Mouse (Mus musculus): ENCODE measurements at regions not wholly inside any gene's neighbourhood (a gene's known extent, or its start where the extent isn't known, plus 50 kb on each side); places are given as distances from the start of the nearest gene placed in this dataset.
"Not testable (repeated sequence)": the region's sequence is repeated elsewhere in the genome, so short reads cannot be mapped to it uniquely, and the experiment has no call there.

GRCm38 (mm10) chr3:157371509-157371908, 162.5 kb upstream of the Zranb2 start:
- Histone ChIP-seq H3K4me3 (no peak overlapping the region), H3K27ac (no peak overlapping the region)
- intact Hi-C loops (cut with DNase I) = no loop called here
- no peak for DNase-seq
- TF ChIP-seq CTCF (IDR thresholded peaks at IDR 0.05) = no peak

- DNase-seq = no peak
- Histone ChIP-seq H3K4me3 (no peak overlapping the region), H3K27ac (no peak overlapping the region)
- intact Hi-C loops (cut with DNase I) = no loop called here
- TF ChIP-seq CTCF (IDR thresholded peaks at IDR 0.05) = no peak
These were observed 160.6 kb upstream of the Zranb2 start for GRCm38 (mm10) chr3:157373333-157373732.

- intact Hi-C loops (cut with DNase I) = no loop called here
- DNase-seq = no peak
- no peak overlapping the region for H3K4me3 ChIP-seq
- no peak for TF ChIP-seq CTCF (IDR thresholded peaks at IDR 0.05)
- no peak overlapping the region for H3K27ac ChIP-seq
These were observed 159.8 kb upstream of the Zranb2 start for GRCm38 (mm10) chr3:157374178-157374577.

- Histone ChIP-seq H3K27ac (no peak overlapping the region), H3K4me3 (no peak overlapping the region)
- intact Hi-C loops (cut with DNase I) = no loop called here
- TF ChIP-seq CTCF (IDR thresholded peaks at IDR 0.05) = no peak
- no peak for DNase-seq
These were observed 156.4 kb upstream of the Zranb2 start for GRCm38 (mm10) chr3:157377531-157377930.

- DNase-seq = no peak
- intact Hi-C loops (cut with DNase I) = no loop called here
- Histone ChIP-seq H3K4me3 (no peak overlapping the region), H3K27ac (no peak overlapping the region)
- TF ChIP-seq CTCF (IDR thresholded peaks at IDR 0.05) = no peak
These were observed 155.8 kb upstream of the Zranb2 start for GRCm38 (mm10) chr3:157378127-157378526.

GRCm38 (mm10) chr3:157391835-157392234, 142.1 kb upstream of the Zranb2 start:
- H3K27ac ChIP-seq = no peak overlapping the region
- no peak for DNase-seq
- intact Hi-C loops (cut with DNase I) = no loop called here
- no peak overlapping the region for H3K4me3 ChIP-seq
- TF ChIP-seq CTCF (IDR thresholded peaks at IDR 0.05) = no peak

GRCm38 (mm10) chr3:157393903-157394302, 140.1 kb upstream of the Zranb2 start:
- intact Hi-C loops (cut with DNase I) = no loop called here
- H3K4me3 ChIP-seq = no peak overlapping the region
- no peak for TF ChIP-seq CTCF (IDR thresholded peaks at IDR 0.05)
- DNase-seq = no peak
- no peak overlapping the region for H3K27ac ChIP-seq

- Histone ChIP-seq H3K4me3 (no peak overlapping the region), H3K27ac (no peak overlapping the region)
- no peak for TF ChIP-seq CTCF (IDR thresholded peaks at IDR 0.05)
- intact Hi-C loops (cut with DNase I) = no loop called here
- DNase-seq = no peak
These were observed 134.1 kb upstream of the Zranb2 start for GRCm38 (mm10) chr3:157399909-157400308.

GRCm38 (mm10) chr3:157404054-157404453, 129.9 kb upstream of the Zranb2 start:
- intact Hi-C loops (cut with DNase I) = no loop called here
- H3K4me3 ChIP-seq = no peak overlapping the region
- no peak for DNase-seq
- TF ChIP-seq CTCF (IDR thresholded peaks at IDR 0.05) = no peak
- H3K27ac ChIP-seq = no peak overlapping the region

GRCm38 (mm10) chr3:157423447-157423846, 110.5 kb upstream of the Zranb2 start:
- H3K27ac ChIP-seq; intact Hi-C loops (cut with DNase I); DNase-seq; H3K4me3 ChIP-seq: not testable (repeated sequence)

GRCm38 (mm10) chr3:157426720-157427119, 107.2 kb upstream of the Zranb2 start:
- H3K4me3 ChIP-seq = no peak overlapping the region
- no peak for TF ChIP-seq CTCF (IDR thresholded peaks at IDR 0.05)

GRCm38 (mm10) chr3:157449794-157450193, 84.2 kb upstream of the Zranb2 start:
- H3K27ac ChIP-seq = no peak overlapping the region
- TF ChIP-seq CTCF (IDR thresholded peaks at IDR 0.05) = peak; percentile 49
- DNase-seq = no peak
- intact Hi-C loops (cut with DNase I) = no loop called here
- H3K4me3 ChIP-seq = no peak overlapping the region

More at GRCm38 (mm10) chr3:157426720-157427119, 107.2 kb upstream of the Zranb2 start:
- DNase-seq = no peak
- intact Hi-C loops (cut with DNase I) = no loop called here
- H3K27ac ChIP-seq = no peak overlapping the region

- no peak for DNase-seq
- TF ChIP-seq CTCF (IDR thresholded peaks at IDR 0.05) = no peak
- H3K4me3 ChIP-seq = no peak overlapping the region
- no peak overlapping the region for H3K27ac ChIP-seq
- intact Hi-C loops (cut with DNase I) = no loop called here
These were observed 62.4 kb upstream of the Zranb2 start for GRCm38 (mm10) chr3:157471600-157471999.

GRCm38 (mm10) chr3:157472674-157473073, 61.3 kb upstream of the Zranb2 start:
- Histone ChIP-seq H3K4me3 (no peak overlapping the region), H3K27ac (no peak overlapping the region)
- intact Hi-C loops (cut with DNase I) = no loop called here
- TF ChIP-seq CTCF (IDR thresholded peaks at IDR 0.05) = no peak
- no peak for DNase-seq

GRCm38 (mm10) chr3:157477731-157478130, 56.2 kb upstream of the Zranb2 start:
- Histone ChIP-seq H3K27ac (no peak overlapping the region), H3K4me3 (no peak overlapping the region)
- TF ChIP-seq CTCF (IDR thresholded peaks at IDR 0.05) = no peak
- DNase-seq = no peak
- intact Hi-C loops (cut with DNase I) = no loop called here
